Mouse (Mus musculus): ENCODE data around the gene Vmn1r178.
"Not testable (repeated sequence)": the region's sequence is repeated elsewhere in the genome, so short reads cannot be mapped to it uniquely, and the experiment has no call there.

Gene Vmn1r178

DNA sequence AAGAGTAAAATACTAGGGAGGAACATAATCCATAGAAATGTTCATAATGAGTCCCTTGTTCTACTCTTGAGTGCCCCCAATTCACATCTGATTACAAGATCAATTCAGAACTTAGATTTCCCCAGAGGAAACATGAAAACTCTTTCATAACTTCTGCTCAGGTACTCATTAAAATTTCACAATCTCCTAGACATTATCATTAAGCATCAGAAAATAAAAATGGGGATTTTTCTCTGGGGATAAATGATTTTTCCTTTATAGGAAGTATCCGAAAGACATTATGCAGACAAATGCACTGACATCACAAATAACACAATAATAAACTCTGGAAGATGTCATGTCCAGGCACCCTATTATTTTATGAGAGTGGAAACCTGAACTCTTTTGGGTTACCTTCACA is at the start of gene Vmn1r178:
Vmn1r178 (plus strand) TSS at position 301 of the 400 bp plus-strand sequence.
- DNase-seq (ENCODE audit: low spot score in 2 of 2): no peak

DNA sequence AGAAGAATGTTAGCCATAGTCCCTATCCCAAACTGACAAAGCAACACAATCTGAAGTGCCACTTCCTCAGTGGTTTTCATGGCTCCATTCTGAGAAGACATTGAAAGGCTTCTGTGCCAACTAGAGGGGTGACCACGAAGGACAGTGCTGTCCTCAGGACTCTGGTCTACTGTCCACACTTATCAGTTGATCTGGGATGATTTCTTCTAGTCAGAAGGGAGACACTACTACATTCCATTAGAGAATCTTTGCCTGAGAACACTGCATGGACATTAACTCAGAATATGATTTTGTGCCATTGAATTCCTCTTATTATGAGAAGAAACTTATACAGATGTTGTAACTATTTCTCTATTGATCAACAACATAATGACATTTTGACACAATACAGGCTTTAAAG is 25.5 kb upstream of the Vmn1r178 start, which contains the start of gene Vmn1r177:
Vmn1r177 (minus strand) TSS at position 101 of the 400 bp plus-strand sequence.
- DNase-seq (ENCODE audit: low spot score in 2 of 2): not testable (repeated sequence)

DNA sequence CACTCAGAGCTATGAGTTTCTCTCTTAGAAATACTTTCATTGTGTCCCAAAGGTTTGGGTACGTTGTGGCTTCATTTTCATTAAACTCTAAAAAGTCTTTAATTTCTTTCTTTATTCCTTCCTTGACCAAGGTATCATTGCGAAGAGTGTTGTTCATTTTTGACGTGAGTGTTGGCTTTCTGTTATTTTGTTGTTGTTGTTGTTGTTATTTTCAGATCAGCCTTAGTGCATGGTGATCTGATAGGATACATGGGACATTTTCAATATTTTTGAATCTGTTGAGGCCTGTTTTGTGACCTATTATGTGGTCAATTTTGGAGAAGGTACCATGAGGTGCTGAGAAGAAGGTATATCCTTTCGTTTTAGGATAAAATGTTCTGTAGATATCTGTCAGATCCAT is 14.9 kb upstream of the Vmn1r178 start:
- not testable (repeated sequence) for DNase-seq (ENCODE audit: low spot score in 2 of 2)

DNA sequence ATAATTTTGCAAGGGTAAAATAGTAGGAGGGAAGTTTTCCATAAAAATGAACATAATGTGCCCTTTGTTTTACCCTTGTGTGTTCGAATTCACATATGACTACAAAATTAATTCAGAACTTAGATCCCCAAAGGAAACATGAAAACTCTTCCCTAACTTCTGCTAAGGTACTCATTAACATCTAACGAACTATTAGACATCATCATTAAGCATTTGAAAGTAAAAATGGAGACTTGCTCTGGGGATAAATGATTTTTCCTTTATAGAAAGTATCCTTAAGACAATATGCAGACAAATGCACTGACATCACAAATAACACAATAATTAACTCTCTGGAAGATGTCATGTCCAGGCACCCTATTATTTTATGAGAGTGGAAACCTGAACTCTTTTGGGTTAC is 34.9 kb downstream of the Vmn1r178 start, which contains the start of gene Vmn1r179:
Vmn1r179 (plus strand) TSS at position 301 of the 400 bp plus-strand sequence.
- no peak for DNase-seq (ENCODE audit: low spot score in 2 of 2)
